Mouse (Mus musculus): ENCODE results near the gene Gorasp1. TPM values are rescaled to one million over a fixed set of nuclear protein-coding genes. Genes with fewer than 3 reads are reported as not detected.

Gorasp1 gene
- polyA plus RNA-seq, 1 experiment from 2014 or later: 23.3 TPM

DNA sequence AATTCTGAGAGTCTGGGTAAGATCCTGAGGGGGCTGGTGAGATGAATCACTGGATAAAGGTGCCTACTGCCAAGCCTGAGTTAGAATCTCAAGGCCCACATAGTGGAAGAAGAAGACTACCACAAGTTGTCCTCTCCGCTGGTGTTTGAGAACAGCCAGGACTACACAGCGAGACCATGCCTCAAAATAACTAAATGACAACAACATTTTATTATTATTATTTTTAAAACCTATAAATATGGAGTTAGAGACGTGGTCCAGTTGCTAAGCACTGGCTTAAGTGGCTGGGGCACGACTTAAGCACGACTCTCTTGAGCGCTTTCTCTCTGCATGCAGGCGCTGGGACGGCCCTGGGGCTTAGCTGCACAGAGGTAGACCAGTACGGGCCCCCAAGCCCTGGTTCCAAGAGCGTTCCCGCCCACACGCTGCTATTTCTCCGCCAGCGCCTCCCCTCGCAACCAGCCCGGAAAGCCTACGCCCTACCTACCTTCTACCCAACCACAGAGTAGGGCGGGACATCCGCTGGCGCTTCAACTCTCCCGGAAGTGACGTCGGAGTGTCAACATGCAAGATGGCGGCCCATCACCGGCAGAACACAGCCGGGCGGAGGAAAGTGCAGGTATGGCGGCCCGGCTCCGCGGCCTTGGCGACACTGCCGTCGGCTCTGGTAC, 42.9 kb downstream of the Gorasp1 start, which contains the start of gene Wdr48:
Wdr48 (plus strand) TSS at position 540 of the 671 bp plus-strand sequence.
- H3K9ac ChIP-seq (replicated peaks; ENCODE audit: low read depth, low read length): peak within 1 kb of the TSS; percentile 86
- WGBS: 5% methylated on average over 34 of the region's 34 CpGs
- ATAC-seq (ENCODE audit: low read depth): peak; percentile 99
- H3K27ac ChIP-seq (ENCODE audit: low read depth, low read length): peak within 1 kb of the TSS; percentile 81
- no peaks in the 10 kb centered on the region for H3K9me3 ChIP-seq (ENCODE audit: control insufficient read depth, low read length)
- H3K27me3 ChIP-seq (ENCODE audit: control insufficient read depth, insufficient read depth, low read length): peaks cover 3% of the 10 kb centered on the region
- no peaks in the 10 kb centered on the region for H3K36me3 ChIP-seq (ENCODE audit: control insufficient read depth, insufficient read depth, low read length)
- H3K4me1 ChIP-seq (ENCODE audit: control insufficient read depth, insufficient read depth, low read length): peaks cover 6% of the 10 kb centered on the region
- peak within 1 kb of the TSS; percentile 95 for H3K4me3 ChIP-seq (ENCODE audit: low read depth, low read length)
- peak within 1 kb of the TSS; percentile 84 for H3K4me2 ChIP-seq (ENCODE audit: low read depth, low read length)

DNA sequence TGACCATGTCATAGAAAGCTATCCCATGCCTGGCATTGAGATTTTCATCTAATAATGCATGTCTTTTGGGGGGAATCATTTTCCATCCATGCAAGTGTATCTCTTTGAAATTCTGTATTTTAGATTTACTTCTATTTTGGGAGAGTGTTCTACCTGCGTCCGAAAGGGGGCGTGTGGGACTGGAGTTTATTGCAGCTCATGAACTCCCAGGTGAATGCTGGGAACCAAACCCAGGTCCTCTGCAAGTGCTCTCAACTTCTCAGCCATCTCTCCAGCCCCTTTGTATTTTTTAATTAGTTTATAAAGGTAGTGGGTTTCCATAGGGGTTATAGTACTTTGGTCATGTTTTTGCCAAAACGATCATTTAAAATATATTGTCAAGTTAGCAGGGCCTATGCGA, 43.5 kb downstream of the Gorasp1 start:
- Histone ChIP-seq H3K9ac (replicated peaks; ENCODE audit: low read depth, low read length) (no peak overlapping the region), H3K4me3 (ENCODE audit: low read depth, low read length) (no peak overlapping the region; the same call in 1 of the 2 replicates), H3K27me3 (ENCODE audit: control insufficient read depth, insufficient read depth, low read length) (peaks cover 3% of the 10 kb centered on the region), H3K36me3 (ENCODE audit: control insufficient read depth, insufficient read depth, low read length) (no peaks in the 10 kb centered on the region), H3K9me3 (ENCODE audit: control insufficient read depth, low read length) (no peaks in the 10 kb centered on the region), H3K4me2 (ENCODE audit: low read depth, low read length) (peak overlapping the region; percentile 70; the same call in 1 of the 2 replicates), H3K27ac (ENCODE audit: low read depth, low read length) (no peak overlapping the region), H3K4me1 (ENCODE audit: control insufficient read depth, insufficient read depth, low read length) (peaks cover 6% of the 10 kb centered on the region)
- WGBS: 89% methylated on average over 5 of the region's 5 CpGs
- ATAC-seq (ENCODE audit: low read depth): no peak

DNA sequence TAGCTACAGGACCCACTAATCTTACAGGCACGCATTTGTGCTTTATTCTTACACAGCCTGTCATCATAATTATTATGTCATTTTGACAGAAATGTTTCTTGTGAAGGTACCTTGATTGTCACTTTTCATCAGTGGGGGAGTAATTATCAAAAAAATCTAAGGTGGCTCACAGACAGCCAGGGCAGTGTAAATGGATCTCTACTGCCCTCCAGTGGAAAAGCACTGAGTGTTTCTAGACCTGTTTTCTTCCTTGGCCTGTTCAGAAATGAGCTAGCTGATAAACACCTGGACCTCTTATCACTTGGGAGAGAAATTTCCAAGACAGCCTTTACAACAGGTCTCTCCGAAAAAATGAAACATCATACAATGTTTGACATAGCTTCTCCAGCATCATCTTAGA, 46.7 kb downstream of the Gorasp1 start:
- Histone ChIP-seq H3K9ac (replicated peaks; ENCODE audit: low read depth, low read length) (no peak overlapping the region), H3K9me3 (ENCODE audit: control insufficient read depth, low read length) (no peaks in the 10 kb centered on the region), H3K27me3 (ENCODE audit: control insufficient read depth, insufficient read depth, low read length) (peaks cover 3% of the 10 kb centered on the region), H3K36me3 (ENCODE audit: control insufficient read depth, insufficient read depth, low read length) (no peaks in the 10 kb centered on the region), H3K27ac (ENCODE audit: low read depth, low read length) (no peak overlapping the region), H3K4me2 (ENCODE audit: low read depth, low read length) (no peak overlapping the region), H3K4me3 (ENCODE audit: low read depth, low read length) (no peak overlapping the region), H3K4me1 (ENCODE audit: control insufficient read depth, insufficient read depth, low read length) (peaks cover 3% of the 10 kb centered on the region)
- no peak for ATAC-seq (ENCODE audit: low read depth)
- WGBS: 52% methylated on average over 2 of the region's 2 CpGs

DNA sequence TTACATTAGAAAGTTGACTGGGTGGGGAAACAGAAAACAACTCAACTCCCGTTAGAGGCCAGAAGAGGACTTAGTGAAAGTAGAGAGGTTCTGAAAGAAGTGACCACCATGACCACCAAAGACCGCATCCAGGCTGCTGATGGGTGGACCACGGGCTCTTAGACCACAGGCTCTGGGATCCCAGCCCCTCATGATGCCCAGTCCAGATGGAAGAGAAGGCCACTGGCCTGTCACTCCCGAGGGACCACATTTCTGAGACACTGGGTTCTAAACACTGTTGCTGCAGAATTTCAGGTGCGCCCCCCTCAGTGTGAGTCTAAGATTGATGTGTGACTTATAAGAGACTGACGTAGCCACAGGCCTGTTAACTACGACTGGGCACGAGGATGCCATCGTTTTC, 47.9 kb downstream of the Gorasp1 start:
- Histone ChIP-seq H3K4me1 (ENCODE audit: control insufficient read depth, insufficient read depth, low read length) (no peaks in the 10 kb centered on the region; the same call in 1 of the 2 replicates), H3K4me2 (ENCODE audit: low read depth, low read length) (no peak overlapping the region), H3K27ac (ENCODE audit: low read depth, low read length) (no peak overlapping the region), H3K9ac (replicated peaks; ENCODE audit: low read depth, low read length) (no peak overlapping the region), H3K36me3 (ENCODE audit: control insufficient read depth, insufficient read depth, low read length) (no peaks in the 10 kb centered on the region), H3K9me3 (ENCODE audit: control insufficient read depth, low read length) (no peaks in the 10 kb centered on the region), H3K4me3 (ENCODE audit: low read depth, low read length) (no peak overlapping the region), H3K27me3 (ENCODE audit: control insufficient read depth, insufficient read depth, low read length) (no peaks in the 10 kb centered on the region; the same call in 1 of the 2 replicates)
- no peak for ATAC-seq (ENCODE audit: low read depth)
- WGBS: 80% methylated on average over 9 of the region's 9 CpGs

DNA sequence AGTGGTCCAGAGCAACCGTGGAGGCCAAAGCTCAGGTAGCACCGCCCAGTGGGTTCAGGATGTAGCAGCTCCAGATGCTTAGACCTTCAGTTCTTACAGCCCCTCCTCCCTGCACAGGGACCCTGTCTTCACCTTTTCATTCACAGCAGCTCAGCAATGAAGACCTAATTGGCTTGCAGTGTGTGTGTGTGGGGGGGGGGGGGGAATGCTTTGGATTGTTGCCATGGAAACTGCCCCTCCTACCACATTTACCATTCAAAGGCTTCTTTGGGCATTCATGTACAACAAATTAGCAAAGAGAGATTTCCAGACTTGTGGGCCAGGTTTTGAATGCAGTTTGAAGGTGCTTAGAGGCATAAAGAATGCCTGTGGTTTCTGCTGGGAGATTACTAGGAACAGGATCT, 48.5 kb downstream of the Gorasp1 start:
- H3K4me1 ChIP-seq (ENCODE audit: control insufficient read depth, insufficient read depth, low read length): no peaks in the 10 kb centered on the region; the same call in 1 of the 2 replicates
- H3K27me3 ChIP-seq (ENCODE audit: control insufficient read depth, insufficient read depth, low read length): no peaks in the 10 kb centered on the region; the same call in 1 of the 2 replicates
- 20% methylated on average over 2 of the region's 2 CpGs for WGBS
- H3K27ac ChIP-seq (ENCODE audit: low read depth, low read length): no peak overlapping the region
- H3K4me2 ChIP-seq (ENCODE audit: low read depth, low read length): no peak overlapping the region
- no peaks in the 10 kb centered on the region for H3K36me3 ChIP-seq (ENCODE audit: control insufficient read depth, insufficient read depth, low read length)
- no peak overlapping the region for H3K9ac ChIP-seq (replicated peaks; ENCODE audit: low read depth, low read length)
- H3K9me3 ChIP-seq (ENCODE audit: control insufficient read depth, low read length): no peaks in the 10 kb centered on the region
- no peak overlapping the region for H3K4me3 ChIP-seq (ENCODE audit: low read depth, low read length)
- ATAC-seq (ENCODE audit: low read depth): peak; percentile 72; the same call in 1 of the 2 replicates

DNA sequence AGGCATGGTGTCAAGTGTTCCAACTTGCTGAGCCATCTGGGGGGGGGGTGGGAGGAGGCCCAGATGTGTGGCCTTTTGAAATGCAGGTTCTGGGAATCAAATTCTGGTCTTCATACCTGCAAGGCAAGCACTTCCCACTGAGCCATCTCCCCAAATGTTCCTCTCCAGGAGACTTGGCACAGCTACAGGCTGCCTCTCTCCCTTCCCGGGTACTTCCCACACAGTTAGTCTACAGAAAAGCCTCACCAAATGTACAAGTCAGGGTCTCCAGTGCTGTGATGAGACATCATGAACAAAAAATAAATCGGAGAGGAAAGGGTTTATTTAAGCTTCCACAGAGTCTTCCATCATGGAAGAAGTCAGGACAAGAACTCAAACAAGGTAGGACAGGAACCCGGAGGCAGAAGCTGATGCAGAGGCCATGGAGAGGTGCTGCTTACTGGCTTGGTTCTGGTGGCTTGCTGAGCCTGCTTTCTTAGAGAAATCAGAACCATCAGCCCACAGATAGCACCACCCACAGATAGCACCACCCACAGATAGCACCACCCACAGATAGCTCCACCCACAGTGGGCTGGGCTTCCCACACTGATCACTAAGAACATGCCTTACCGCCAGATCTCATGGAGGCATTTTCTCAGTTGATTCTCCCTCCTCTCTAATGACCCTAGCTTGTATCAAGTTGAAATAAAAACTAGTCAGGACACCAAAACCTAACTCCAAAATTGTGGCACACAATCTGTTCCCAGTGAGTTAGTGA, 50.0 kb downstream of the Gorasp1 start:
- 80% methylated on average over 4 of the region's 4 CpGs for WGBS
- Histone ChIP-seq H3K27me3 (ENCODE audit: control insufficient read depth, insufficient read depth, low read length) (no peaks in the 10 kb centered on the region), H3K4me3 (ENCODE audit: low read depth, low read length) (no peak overlapping the region), H3K27ac (ENCODE audit: low read depth, low read length) (no peak overlapping the region), H3K36me3 (ENCODE audit: control insufficient read depth, insufficient read depth, low read length) (no peaks in the 10 kb centered on the region), H3K4me2 (ENCODE audit: low read depth, low read length) (no peak overlapping the region), H3K9ac (replicated peaks; ENCODE audit: low read depth, low read length) (no peak overlapping the region), H3K9me3 (ENCODE audit: control insufficient read depth, low read length) (no peaks in the 10 kb centered on the region), H3K4me1 (ENCODE audit: control insufficient read depth, insufficient read depth, low read length) (no peaks in the 10 kb centered on the region; the same call in 1 of the 2 replicates)
- ATAC-seq (ENCODE audit: low read depth): no peak

Other genes starting within 250 kb of the Gorasp1 start
- gene Scn10a, start 218.2 kb downstream of the Gorasp1 start, polyA plus RNA-seq (2014; fragmentation: Nextera tagmentation; extraction: Ambion mirVana): 0.03 and 9.8 TPM in 2 replicates
- gene Scn11a, start 112.1 kb downstream of the Gorasp1 start, polyA plus RNA-seq (2014; fragmentation: Nextera tagmentation; extraction: Ambion mirVana): 0.13 and 1.4 TPM in 2 replicates
- gene Wdr48, start 42.7 kb downstream of the Gorasp1 start, polyA plus RNA-seq (2014; fragmentation: Nextera tagmentation; extraction: Ambion mirVana): 55.6 and 68.5 TPM in 2 replicates
- 0.54 and 0.74 TPM in 2 replicates for gene Ttc21a, start within 50 bp of the Gorasp1 start, polyA plus RNA-seq (2014; fragmentation: Nextera tagmentation; extraction: Ambion mirVana)
- gene Csrnp1, start 47.1 kb upstream of the Gorasp1 start, polyA plus RNA-seq (2014; fragmentation: Nextera tagmentation; extraction: Ambion mirVana): 0.20 and 0.75 TPM in 2 replicates
- 0.03 TPM in 1 of 2 replicates, not detected in the other for gene Xirp1, start 86.0 kb upstream of the Gorasp1 start, polyA plus RNA-seq (2014; fragmentation: Nextera tagmentation; extraction: Ambion mirVana)
- 7.1 and 9.8 TPM in 2 replicates for gene Cx3cr1, start 132.3 kb upstream of the Gorasp1 start, polyA plus RNA-seq (2014; fragmentation: Nextera tagmentation; extraction: Ambion mirVana)
- not detected in 2 replicates for gene Ccr8, start 154.5 kb upstream of the Gorasp1 start, polyA plus RNA-seq (2014; fragmentation: Nextera tagmentation; extraction: Ambion mirVana)
- gene Slc25a38, start 172.8 kb upstream of the Gorasp1 start, polyA plus RNA-seq (2014; fragmentation: Nextera tagmentation; extraction: Ambion mirVana): 38.1 and 43.8 TPM in 2 replicates
- gene Rpsa, start 190.1 kb upstream of the Gorasp1 start, polyA plus RNA-seq (2014; fragmentation: Nextera tagmentation; extraction: Ambion mirVana): 1,052 and 1,113 TPM in 2 replicates
- 0.16 and 0.52 TPM in 2 replicates for gene Mobp, start 212.1 kb upstream of the Gorasp1 start, polyA plus RNA-seq (2014; fragmentation: Nextera tagmentation; extraction: Ambion mirVana)

Data from neural tube, embryonic 14.5 days (tissue).